Mouse (Mus musculus) kidney, postnatal 0 days (tissue): ENCODE measurements around the gene Arl5a. TPM values are rescaled to one million over a fixed set of nuclear protein-coding genes. Genes with fewer than 3 reads are reported as not detected.
A peak's percentile ranks its signal among the peaks of the same experiment; 100 is the strongest.

Experiments used
- ATAC-seq: fragments of 200-750 bp; cut with Nextera tagmentation; replicated peaks from 2 replicates; pipeline ENCODE4 v1.8.0; 2017; ENCODE audit warnings: low read depth, moderate number of reproducible peaks, moderate TSS enrichment, moderate library complexity; ENCODE audit not compliant: low FRiP score
- DNase-seq: peaks from one replicate; pipeline ENCODE4 v3.0.0-alpha.2; 2016; ENCODE audit warnings: low spot score
- H3K27ac ChIP-seq: fragments of 300-500 bp; sonication (generic); 2 replicates; pipeline ENCODE4 v1.5.1; 2014; ENCODE audit warnings: mild to moderate bottlenecking
- H3K27me3 ChIP-seq: fragments of 300-500 bp; sonication (generic); 2 replicates; pipeline ENCODE4 v1.6.1; 2014; ENCODE audit warnings: low read length, mixed read lengths; ENCODE audit not compliant: insufficient read depth
- H3K36me3 ChIP-seq: fragments of 300-500 bp; sonication (generic); 2 replicates; pipeline ENCODE4 v1.6.1; 2014; ENCODE audit warnings: low read length, mixed read lengths; ENCODE audit not compliant: insufficient read depth
- H3K4me1 ChIP-seq: fragments of 300-500 bp; sonication (generic); replicated peaks from 2 replicates; pipeline ENCODE4 v1.6.1; 2014; ENCODE audit warnings: antibody characterized with exemption, low read length, mixed read lengths; ENCODE audit not compliant: insufficient read depth
- H3K4me2 ChIP-seq: fragments of 300-500 bp; sonication (generic); 2 replicates; pipeline ENCODE4 v1.6.1; 2014; ENCODE audit warnings: mild to moderate bottlenecking, low read length, moderate library complexity, mixed read lengths
- H3K4me3 ChIP-seq: fragments of 300-500 bp; sonication (generic); replicated peaks from 2 replicates; pipeline ENCODE4 v1.5.1; 2014; ENCODE audit warnings: low read depth, low read length
- H3K9ac ChIP-seq: fragments of 300-500 bp; sonication (generic); 2 replicates; pipeline ENCODE4 v1.6.1; 2014; ENCODE audit warnings: low read depth, low read length
- H3K9me3 ChIP-seq: fragments of 300-500 bp; sonication (generic); replicated peaks from 2 replicates; pipeline ENCODE4 v1.6.1; 2016; ENCODE audit warnings: low read length, inconsistent platforms, mixed read lengths
- CTCF ChIP-seq: IDR thresholded peaks from 2 replicates; pipeline ENCODE4 v1.5.1; 2016; ENCODE audit warnings: antibody characterized with exemption, low read depth, mild to moderate bottlenecking, moderate library complexity
- WGBS: fragments of 180-500 bp; shearing (Covaris S2); extraction: QIAGEN DNeasy Blood & Tissue Kit; methylation state at CpG from one replicate; pipeline ENCODE4 v1.1.7; 2014; 5-methylcytosine and 5-hydroxymethylcytosine counted together
- polyA plus RNA-seq: library from polyadenylated mRNA; unstranded; fragments of >200 nt; fragmentation: Nextera tagmentation; extraction: Ambion mirVana; gene quantifications from 2 replicates; pipeline ENCODE4 v1.2.1, GENCODE M21; 2015

Arl5a gene
- polyA plus RNA-seq, 1 experiment from 2014 or later: 33.2 TPM

DNA sequence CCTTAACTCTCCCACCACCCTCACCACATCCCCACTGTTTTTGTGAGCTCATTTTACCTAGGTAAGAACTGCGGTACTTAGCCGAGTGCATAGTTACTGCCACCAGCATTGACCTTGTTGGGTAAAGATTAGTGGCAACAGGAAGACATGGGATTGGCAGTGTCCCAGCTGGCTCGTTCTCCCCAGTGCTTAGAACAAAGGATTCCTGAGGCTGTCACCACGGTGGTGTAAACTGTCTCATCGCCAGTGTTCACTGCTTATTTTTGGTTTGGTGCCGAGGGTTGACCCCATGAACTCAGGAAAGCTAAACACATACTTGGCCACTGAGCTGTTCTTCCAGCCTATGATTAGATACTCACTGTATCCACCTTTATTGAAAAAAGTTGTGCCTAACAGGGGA, 13.3 kb upstream of the Arl5a start:
- DNase-seq: peak; percentile 44
- H3K36me3 ChIP-seq: no peaks in the 10 kb centered on the region
- no peak overlapping the region for H3K9ac ChIP-seq
- 46% methylated on average over 6 of the region's 6 CpGs for WGBS
- H3K27me3 ChIP-seq: no peaks in the 10 kb centered on the region
- H3K4me1 ChIP-seq: no peaks in the 10 kb centered on the region
- no peak for TF ChIP-seq CTCF
- no peak overlapping the region for H3K27ac ChIP-seq
- H3K9me3 ChIP-seq: no peaks in the 10 kb centered on the region
- H3K4me3 ChIP-seq: no peak overlapping the region
- ATAC-seq: no peak
- no peak overlapping the region for H3K4me2 ChIP-seq

GRCm38 (mm10) chr2:52435919-52436632, 11.4 kb upstream of the Arl5a start:
- DNase-seq: no peak
- Histone ChIP-seq H3K27me3 (no peaks in the 10 kb centered on the region), H3K27ac (no peak overlapping the region), H3K4me3 (no peak overlapping the region), H3K9me3 (no peaks in the 10 kb centered on the region), H3K4me1 (no peaks in the 10 kb centered on the region), H3K9ac (no peak overlapping the region), H3K4me2 (no peak overlapping the region), H3K36me3 (no peaks in the 10 kb centered on the region)
- 69% methylated on average over 14 of the region's 14 CpGs for WGBS
- ATAC-seq: no peak
- TF ChIP-seq CTCF: no peak

- DNase-seq: no peak
- Histone ChIP-seq H3K36me3 (no peaks in the 10 kb centered on the region), H3K4me2 (no peak overlapping the region), H3K4me1 (no peaks in the 10 kb centered on the region), H3K9ac (no peak overlapping the region), H3K9me3 (no peaks in the 10 kb centered on the region), H3K4me3 (no peak overlapping the region), H3K27me3 (no peaks in the 10 kb centered on the region), H3K27ac (no peak overlapping the region)
- WGBS: 58% methylated on average over 7 of the region's 7 CpGs
- no peak for ATAC-seq
- TF ChIP-seq CTCF: no peak
Measured at GRCm38 (mm10) chr2:52433365-52433764, 8.7 kb upstream of the Arl5a start.

- Histone ChIP-seq H3K9me3 (no peaks in the 10 kb centered on the region), H3K4me2 (no peak overlapping the region), H3K27ac (no peak overlapping the region), H3K36me3 (no peaks in the 10 kb centered on the region), H3K9ac (no peak overlapping the region), H3K4me1 (no peaks in the 10 kb centered on the region), H3K27me3 (no peaks in the 10 kb centered on the region), H3K4me3 (no peak overlapping the region)
- DNase-seq (no peak), ATAC-seq (no peak)
- 86% methylated on average over 3 of the region's 3 CpGs for WGBS
- TF ChIP-seq CTCF: no peak
Measured at GRCm38 (mm10) chr2:52427383-52427782, 2.7 kb upstream of the Arl5a start.

DNA sequence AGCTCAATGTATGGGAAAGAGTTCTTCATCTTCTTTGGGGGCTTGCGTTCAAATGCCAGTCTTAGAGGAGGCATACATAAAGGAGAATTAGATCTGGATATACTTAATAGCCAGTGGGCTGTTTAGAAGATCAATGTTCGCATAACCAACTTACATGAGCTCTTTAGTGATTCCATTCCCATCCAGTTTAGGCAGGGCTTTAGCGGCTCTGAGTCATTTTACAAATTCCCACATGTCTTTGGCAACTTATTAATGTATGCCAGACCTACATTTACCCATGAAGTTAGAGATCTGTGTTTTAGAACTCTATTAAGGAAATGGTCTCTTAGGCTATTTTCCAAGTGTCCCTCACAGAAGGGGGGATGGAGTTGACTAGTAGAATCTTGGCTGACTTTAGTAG, 1.3 kb upstream of the Arl5a start:
- no peak overlapping the region for H3K4me3 ChIP-seq
- DNase-seq (no peak), ATAC-seq (no peak)
- H3K4me2 ChIP-seq: peak overlapping the region; percentile 72
- no peaks in the 10 kb centered on the region for H3K9me3 ChIP-seq
- peaks cover 6% of the 10 kb centered on the region for H3K4me1 ChIP-seq
- no peak overlapping the region for H3K9ac ChIP-seq
- no peaks in the 10 kb centered on the region for H3K27me3 ChIP-seq
- no peaks in the 10 kb centered on the region for H3K36me3 ChIP-seq
- no peak overlapping the region for H3K27ac ChIP-seq
- 85% methylated on average over 3 of the region's 3 CpGs for WGBS
- no peak for TF ChIP-seq CTCF

DNA sequence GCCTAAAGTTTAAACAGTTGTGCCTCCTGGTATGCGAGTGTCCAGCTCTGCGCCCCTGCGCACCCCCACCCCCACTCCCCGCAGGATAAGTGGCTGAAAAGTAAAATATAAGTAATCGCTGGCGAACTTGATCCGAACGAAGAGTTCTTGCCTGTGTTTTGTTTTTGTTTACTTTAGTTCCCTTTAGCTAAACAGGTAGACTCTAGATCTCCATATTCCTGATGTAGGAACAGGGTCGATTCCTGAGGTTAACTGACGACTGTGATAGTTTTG, 758 bp upstream of the Arl5a start:
- peak overlapping the region; percentile 99 for H3K4me3 ChIP-seq
- no peaks in the 10 kb centered on the region for H3K9me3 ChIP-seq
- peaks cover 9% of the 10 kb centered on the region for H3K4me1 ChIP-seq
- TF ChIP-seq CTCF: no peak
- peak overlapping the region; percentile 31 for H3K27ac ChIP-seq
- 12% methylated on average over 10 of the region's 10 CpGs for WGBS
- H3K4me2 ChIP-seq: peak overlapping the region; percentile 72
- H3K27me3 ChIP-seq: no peaks in the 10 kb centered on the region
- no peaks in the 10 kb centered on the region for H3K36me3 ChIP-seq
- peak overlapping the region; percentile 97 for H3K9ac ChIP-seq
- DNase-seq (no peak), ATAC-seq (no peak)

GRCm38 (mm10) chr2:52424248-52424728, 413 bp downstream of the Arl5a start:
- no peaks in the 10 kb centered on the region for H3K9me3 ChIP-seq
- H3K4me1 ChIP-seq: peaks cover 9% of the 10 kb centered on the region
- under 1% methylated on average over 42 of the region's 42 CpGs for WGBS
- H3K4me2 ChIP-seq: peak overlapping the region; percentile 72
- peak overlapping the region; percentile 88 for H3K27ac ChIP-seq
- H3K27me3 ChIP-seq: no peaks in the 10 kb centered on the region
- H3K4me3 ChIP-seq: peak overlapping the region; percentile 99
- peak overlapping the region; percentile 97 for H3K9ac ChIP-seq
- no peak for TF ChIP-seq CTCF
- H3K36me3 ChIP-seq: no peaks in the 10 kb centered on the region
- ATAC-seq (peak; percentile 77), DNase-seq (peak; percentile 46)
